Mouse (Mus musculus) gastrocnemius, adult 2 months (tissue): Measurements from ENCODE around the gene Abca6. TPM values are rescaled to one million over a fixed set of nuclear protein-coding genes. Genes with fewer than 3 reads are reported as not detected.
A peak's percentile ranks its signal among the peaks of the same experiment; 100 is the strongest.

Experiments
- DNase-seq: peaks from one replicate; pipeline ENCODE4 v3.0.0; 2022
- H3K27ac ChIP-seq: fragments of 200-600 bp; 2 replicates; pipeline ENCODE4 v1.8.1; 2022; ENCODE audit warnings: mild to moderate bottlenecking
- H3K4me3 ChIP-seq: fragments of 200-600 bp; 2 replicates; pipeline ENCODE4 v1.8.1; 2022; ENCODE audit warnings: mild to moderate bottlenecking, moderate library complexity
- CTCF ChIP-seq: fragments of 200-600 bp; IDR thresholded peaks from 2 replicates; pipeline ENCODE4 v1.8.1; 2022; ENCODE audit warnings: antibody characterized with exemption, mild to moderate bottlenecking, moderate library complexity
- intact Hi-C: fragments of 180-260 bp; cut with DNase I; formaldehyde crosslinking; loops from one replicate; pipeline ENCODE4 v1.15.1; 2025
- long read RNA-seq, 2 experiments: library from polyadenylated mRNA; stranded (forward); transcript quantifications; one replicate each; pipeline ENCODE4 v2.0.0; 2021
- total RNA-seq, 2 experiments: library from RNA; stranded (reverse); gene quantifications; 2 replicates each; pipeline ENCODE4 v1.2.3; 2021

Abca6 gene
- 1 to 10 TPM; 3.1 to 3.3 TPM for total RNA-seq
- long read RNA-seq, experiment 1, full-length matches to known transcripts = 3 of 3 reads
- long read RNA-seq, experiment 1, partial matches to known transcripts = 0 of 3 reads
- long read RNA-seq, experiment 1, other reads (novel, unspliced or antisense) = 0 of 3 reads
- long read RNA-seq, experiment 2, partial matches to known transcripts = 0 of 1 reads
- long read RNA-seq, experiment 2, other reads (novel, unspliced or antisense) = 1 of 1 reads

DNA sequence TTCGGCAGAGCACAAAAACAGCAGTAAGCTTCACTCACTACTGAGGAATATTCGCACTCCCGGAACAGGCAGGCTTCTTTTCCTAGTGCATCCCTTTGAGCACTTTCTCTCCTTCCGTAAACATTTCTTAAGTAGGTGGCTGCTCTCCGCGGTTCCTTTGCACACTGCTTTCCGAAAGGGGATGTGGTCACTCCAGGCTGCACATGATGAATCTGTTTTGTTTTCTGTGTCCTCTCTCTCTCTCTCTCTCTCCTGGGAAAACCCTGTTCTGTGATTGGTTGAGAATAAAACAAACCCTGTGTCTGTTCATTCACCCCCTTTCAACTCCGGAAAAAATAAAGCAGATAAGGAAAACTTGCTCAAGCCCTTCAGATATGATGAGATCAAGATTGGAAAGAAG is at the start of gene Abca6:
Gene Abca6, minus strand, starts transcription at position 243 of the 400 bp plus-strand sequence.
- peak; percentile 67 for DNase-seq
- peak within 1 kb of the TSS; percentile 77 for H3K27ac ChIP-seq
- intact Hi-C loops = no loop called here
- peak within 1 kb of the TSS; percentile 69 for H3K4me3 ChIP-seq
- TF ChIP-seq CTCF = no peak

DNA sequence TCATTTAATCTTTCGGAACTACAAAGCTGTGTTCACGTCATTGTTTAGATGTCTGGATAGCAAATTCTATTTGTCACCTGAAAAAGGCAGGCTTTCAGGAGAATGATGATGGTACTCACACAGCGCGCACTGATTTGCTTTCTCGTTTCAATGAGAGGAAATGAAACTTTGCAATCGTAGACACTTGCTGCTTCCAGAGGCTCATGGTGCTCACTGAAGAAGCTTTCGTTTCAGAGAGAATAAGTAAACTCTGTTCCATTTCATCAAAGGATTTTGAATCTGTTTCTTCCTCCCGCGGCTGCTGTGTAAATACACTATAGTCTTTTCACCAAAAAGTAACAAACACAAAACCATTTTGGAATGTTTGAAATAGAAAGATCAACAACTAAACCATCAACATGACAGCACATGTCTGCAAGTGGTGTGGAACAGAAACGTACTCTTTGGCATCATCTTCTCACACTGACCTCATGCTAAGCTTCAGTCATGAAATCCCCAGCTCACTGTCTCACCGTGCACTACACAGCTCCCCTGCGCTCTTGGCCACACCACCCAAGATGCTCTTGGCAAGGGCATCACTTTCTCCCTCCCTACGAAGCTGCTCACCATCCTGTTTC is 46.4 kb upstream of the Abca6 start:
- no peak for DNase-seq
- TF ChIP-seq CTCF = no peak
- no peak overlapping the region for H3K27ac ChIP-seq
- intact Hi-C loops = no loop called here
- no peak overlapping the region for H3K4me3 ChIP-seq

DNA sequence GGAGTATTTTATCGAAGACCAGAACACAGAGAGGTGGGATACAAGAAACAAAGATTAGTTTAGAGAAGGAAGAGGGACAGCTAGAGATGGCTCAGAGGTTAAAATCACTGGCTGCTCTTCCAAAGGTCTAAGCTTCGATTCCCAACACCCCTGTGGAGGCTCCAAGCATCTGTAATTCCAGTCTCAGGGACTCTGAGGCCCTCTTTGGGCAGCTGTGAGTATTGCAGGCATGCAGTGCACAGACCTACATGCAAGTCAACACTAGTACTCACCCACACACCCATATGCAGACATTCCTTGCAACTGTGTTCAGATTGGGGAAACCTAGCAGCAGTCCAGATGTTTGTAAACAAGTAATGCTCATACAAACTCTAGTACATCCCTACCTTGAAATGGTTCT is 39.0 kb upstream of the Abca6 start:
- no peak overlapping the region for H3K27ac ChIP-seq
- DNase-seq = no peak
- no peak overlapping the region for H3K4me3 ChIP-seq
- intact Hi-C loops = no loop called here
- TF ChIP-seq CTCF = no peak

DNA sequence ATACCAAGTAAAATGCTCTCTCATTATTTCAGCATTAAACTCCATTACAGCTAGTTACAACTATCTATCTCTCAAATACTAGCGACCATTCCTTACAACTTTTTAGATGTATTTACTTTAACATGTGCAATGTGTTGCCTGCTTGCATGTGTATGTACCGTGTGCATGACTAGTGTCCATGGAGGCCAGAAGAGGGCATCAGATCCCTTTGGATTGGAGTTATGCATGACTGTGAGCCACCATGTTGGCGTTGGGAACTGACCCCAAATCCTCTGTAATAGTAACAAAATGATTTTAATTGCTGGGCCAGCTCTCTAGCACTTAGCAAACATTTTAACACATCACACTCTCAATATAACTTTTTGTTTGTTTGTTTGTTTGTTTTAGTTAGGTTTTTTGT is 36.8 kb upstream of the Abca6 start:
- no peak overlapping the region for H3K27ac ChIP-seq
- intact Hi-C loops = loop anchor here (5.0 kb wide), 1 partner anchor 546 kb away; no protein-coding TSS in a partner anchor
- DNase-seq = no peak
- TF ChIP-seq CTCF = peak; percentile 35; the same call in 1 of the 2 replicates
- no peak overlapping the region for H3K4me3 ChIP-seq

DNA sequence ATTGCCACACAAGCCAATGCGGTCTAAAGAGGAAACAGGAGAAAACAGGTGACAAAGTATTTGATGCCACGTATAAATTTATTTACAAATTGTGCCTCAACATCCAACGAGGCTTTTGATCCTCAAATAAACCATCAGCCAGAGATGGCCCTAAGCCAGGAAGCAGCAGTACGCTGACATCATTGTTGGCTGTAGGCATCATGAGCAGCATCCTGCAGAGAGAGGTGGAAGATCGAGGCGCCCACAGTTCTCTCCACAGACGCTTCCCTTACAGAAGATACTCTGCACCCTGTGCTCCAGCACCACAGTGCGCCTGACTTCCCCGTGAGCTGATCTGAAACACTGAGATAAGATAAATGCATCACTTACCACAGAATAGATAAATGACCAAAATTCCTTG is 36.1 kb upstream of the Abca6 start:
- intact Hi-C loops = loop anchor here (5.0 kb wide), 1 partner anchor 545 kb away; no protein-coding TSS in a partner anchor
- Histone ChIP-seq H3K4me3 (no peak overlapping the region), H3K27ac (no peak overlapping the region)
- DNase-seq = peak; percentile 21
- TF ChIP-seq CTCF = no peak

DNA sequence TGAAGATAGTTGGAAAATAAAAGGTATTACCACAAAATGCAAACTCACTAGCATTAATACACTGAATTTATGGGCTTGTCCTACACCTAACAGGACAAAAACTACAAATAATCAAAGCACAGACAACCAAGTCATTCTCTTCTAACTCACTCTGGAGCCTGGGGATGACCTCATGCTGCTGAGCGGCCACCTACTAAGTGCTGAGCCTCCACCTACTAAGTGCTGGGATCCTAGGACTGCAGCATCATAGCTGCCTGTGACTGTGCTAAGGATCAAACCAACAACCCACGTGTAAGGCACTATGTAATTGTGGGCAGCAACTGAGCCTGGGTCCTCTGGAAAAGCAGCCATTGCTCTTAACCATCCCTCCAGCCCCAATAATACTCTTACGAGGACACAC is 34.8 kb upstream of the Abca6 start:
- Histone ChIP-seq H3K4me3 (no peak overlapping the region), H3K27ac (no peak overlapping the region)
- intact Hi-C loops = loop anchor here (5.0 kb wide), 1 partner anchor 544 kb away; no protein-coding TSS in a partner anchor
- TF ChIP-seq CTCF = no peak
- DNase-seq = no peak

DNA sequence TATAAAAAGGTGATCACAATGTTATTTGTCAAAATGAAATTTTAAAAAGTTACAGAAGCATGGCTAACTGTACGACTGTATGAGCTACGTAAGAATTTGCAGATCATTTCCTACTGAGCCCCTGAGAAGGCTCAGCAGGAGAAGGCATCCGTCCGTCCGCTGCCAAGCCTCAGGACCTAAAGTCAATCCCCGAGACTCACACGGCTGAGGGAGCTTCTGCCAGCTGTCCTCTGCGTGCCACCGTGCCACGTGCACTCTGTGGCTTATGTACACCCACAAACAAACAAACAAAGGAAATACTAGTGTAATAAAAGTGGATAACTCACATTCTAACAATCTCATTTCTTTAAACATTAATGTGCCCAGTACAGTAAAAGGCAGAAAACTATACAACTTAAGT is 33.3 kb upstream of the Abca6 start:
- no peak for DNase-seq
- Histone ChIP-seq H3K4me3 (no peak overlapping the region), H3K27ac (no peak overlapping the region)
- intact Hi-C loops = loop anchor here (5.0 kb wide), 1 partner anchor 543 kb away; no protein-coding TSS in a partner anchor
- TF ChIP-seq CTCF = no peak

DNA sequence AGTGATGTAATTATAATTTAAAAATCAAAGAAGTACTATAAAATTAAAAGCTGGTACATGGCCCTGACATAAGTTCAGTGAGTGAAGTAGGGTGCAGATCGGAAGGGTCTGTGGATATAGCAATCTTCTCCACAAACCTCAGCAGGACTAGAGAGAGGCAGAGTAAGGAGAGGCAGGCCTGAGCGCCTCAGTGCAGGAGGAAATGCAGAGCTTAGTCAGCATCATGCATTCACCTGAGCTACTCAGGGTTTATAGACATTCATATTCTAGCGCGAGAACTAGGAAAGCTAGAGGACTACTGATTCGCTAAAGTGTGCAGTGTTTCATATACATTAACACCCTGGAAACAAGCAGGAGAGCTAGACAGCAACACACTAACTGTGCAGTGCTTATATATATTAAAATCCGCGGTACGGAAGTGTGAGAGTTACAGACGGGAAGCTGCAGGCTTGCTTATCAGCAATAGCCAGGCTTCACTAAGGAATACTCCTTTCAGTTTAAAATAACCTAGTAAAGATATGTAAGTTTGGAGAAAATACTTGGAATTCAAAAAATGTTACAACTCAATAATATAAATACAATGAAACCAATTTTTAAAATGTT is 32.7 kb upstream of the Abca6 start:
- no peak for DNase-seq
- intact Hi-C loops = no loop called here
- H3K27ac ChIP-seq = no peak overlapping the region
- H3K4me3 ChIP-seq = no peak overlapping the region
- no peak for TF ChIP-seq CTCF

DNA sequence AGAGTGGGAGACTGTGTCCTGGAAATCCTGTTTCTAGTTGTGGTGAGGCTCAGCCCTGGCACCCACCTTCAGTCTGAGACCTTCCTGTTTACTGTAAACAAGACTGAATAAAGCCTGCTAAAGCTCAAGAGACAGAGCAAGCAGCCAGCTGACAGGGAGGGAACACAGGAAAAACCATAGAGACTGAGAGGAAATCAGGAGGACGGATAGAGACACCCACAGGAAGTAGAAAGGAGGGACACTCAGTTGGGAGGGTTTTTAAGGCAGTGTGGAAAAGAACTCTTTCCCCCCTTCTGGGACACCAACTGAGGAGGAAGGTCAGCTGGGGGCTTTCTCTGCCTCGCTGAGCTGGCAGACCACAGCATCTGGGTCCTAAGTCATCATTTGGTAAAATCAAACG is 23.2 kb upstream of the Abca6 start:
- DNase-seq = no peak
- TF ChIP-seq CTCF = no peak
- intact Hi-C loops = loop anchor here (10.0 kb wide), 1 partner anchor 610 kb away; no protein-coding TSS in a partner anchor
- H3K27ac ChIP-seq = no peak overlapping the region
- no peak overlapping the region for H3K4me3 ChIP-seq

DNA sequence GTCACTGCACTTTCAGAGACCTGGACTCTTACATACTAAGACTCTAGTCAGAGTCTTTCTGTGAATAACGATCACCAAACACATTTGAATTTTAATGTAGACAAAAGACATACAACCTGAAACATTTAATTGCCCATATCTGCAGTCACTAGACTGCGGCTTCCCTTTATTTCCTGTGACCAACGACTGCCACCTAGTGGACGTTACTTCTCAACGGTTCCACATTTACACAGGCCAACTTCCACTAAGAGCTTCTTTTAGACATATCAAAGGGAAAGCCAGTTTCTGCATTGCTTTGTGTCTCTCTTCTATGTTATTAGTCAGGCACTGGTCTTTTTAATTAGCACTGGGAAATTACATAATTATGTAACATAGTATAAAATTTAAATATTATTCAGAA is 20.2 kb upstream of the Abca6 start:
- peak; percentile 83 for TF ChIP-seq CTCF
- intact Hi-C loops = loop anchor here (10.0 kb wide), 1 partner anchor 607 kb away; no protein-coding TSS in a partner anchor
- no peak overlapping the region for H3K27ac ChIP-seq
- no peak overlapping the region for H3K4me3 ChIP-seq
- peak; percentile 55 for DNase-seq

DNA sequence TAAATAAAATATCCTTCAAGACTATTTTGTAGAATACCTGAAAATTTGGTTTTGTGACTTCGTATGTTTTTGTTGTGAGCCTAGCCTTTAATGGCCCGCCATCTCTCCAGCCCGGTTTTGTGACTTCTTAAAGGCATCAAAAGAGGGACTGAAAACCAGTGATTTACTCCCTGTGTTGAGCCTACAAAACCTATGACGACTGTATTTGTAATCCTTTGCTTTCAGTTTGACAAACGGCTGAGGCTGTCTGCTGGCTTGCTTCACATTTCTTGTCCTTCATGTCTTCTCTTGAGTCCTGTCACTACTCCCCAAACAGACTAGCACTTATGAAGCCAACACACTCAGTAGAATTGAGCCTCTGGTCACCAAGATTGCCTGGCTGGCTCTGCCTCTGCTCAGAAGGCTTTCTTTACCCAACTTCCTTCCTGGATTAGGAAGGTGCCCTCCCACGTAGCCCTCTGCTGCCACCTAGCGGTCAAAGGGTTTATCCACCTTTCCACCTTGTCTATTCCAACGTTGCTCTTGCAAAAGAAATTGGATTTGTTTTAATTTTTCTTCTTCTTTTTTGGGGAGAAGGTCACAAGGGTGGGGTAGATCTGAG is 16.8 kb upstream of the Abca6 start:
- peak; percentile 91 for DNase-seq
- Histone ChIP-seq H3K27ac (peak overlapping the region; percentile 80), H3K4me3 (peak overlapping the region; percentile 62)
- intact Hi-C loops = loop anchor here (1.0 to 10.0 kb wide), 2 partner anchors 314 to 395 kb away; no protein-coding TSS in a partner anchor
- TF ChIP-seq CTCF = no peak; the same call in none of the 2 replicates

DNA sequence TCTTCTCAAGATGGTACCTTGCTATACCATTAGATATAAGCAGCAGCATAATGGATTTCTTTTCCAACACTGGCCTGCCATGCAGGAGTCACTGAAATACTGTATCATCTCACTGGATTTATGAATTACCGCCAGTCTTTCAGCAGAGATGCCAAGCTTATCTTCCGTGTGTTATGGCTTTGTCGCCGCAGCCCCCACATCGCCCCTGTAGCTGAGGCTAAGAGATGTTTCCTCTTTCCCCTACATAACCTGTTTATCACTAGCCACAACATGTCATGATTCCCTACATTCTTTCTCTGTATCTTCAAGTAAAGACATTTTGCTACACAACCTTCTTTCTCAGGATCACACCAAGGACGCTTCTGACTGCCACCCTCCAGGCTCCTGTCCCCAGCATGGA is 15.7 kb upstream of the Abca6 start:
- H3K4me3 ChIP-seq = no peak overlapping the region
- no peak overlapping the region for H3K27ac ChIP-seq
- TF ChIP-seq CTCF = no peak
- no peak for DNase-seq
- intact Hi-C loops = loop anchor here (10.0 kb wide), 1 partner anchor 312 kb away; no protein-coding TSS in a partner anchor

DNA sequence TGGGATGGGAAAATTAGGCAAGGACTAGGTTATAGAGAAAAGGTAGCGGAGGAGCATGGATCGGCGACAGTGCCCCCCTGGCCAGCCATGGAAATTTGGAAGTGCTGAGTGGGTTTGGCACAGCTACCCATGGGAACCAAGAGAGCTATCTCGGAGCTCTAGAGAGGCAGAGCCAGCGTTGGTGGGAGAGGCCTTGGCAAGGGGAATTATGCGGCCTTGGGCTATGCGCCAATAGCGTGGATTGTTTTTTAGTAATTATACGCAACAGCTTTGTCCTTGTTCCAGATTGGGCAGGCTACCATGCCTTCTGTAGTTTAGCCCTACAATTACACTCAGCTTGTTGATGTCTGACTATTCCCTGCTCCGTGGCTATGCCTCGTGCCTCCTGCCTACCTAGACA is 15.2 kb upstream of the Abca6 start:
- TF ChIP-seq CTCF = no peak
- H3K27ac ChIP-seq = no peak overlapping the region
- H3K4me3 ChIP-seq = no peak overlapping the region
- intact Hi-C loops = loop anchor here (10.0 kb wide), 1 partner anchor 312 kb away; no protein-coding TSS in a partner anchor
- no peak for DNase-seq
